Mouse (Mus musculus) megakaryocyte, embryonic 14.5 days (primary cell): ENCODE measurements around the gene Cap2.

ENCODE experiments used
- FLI1 ChIP-seq: IDR thresholded peaks from 2 replicates; pipeline ENCODE4 v1.6.1; 2012; ENCODE audit warnings: low read length, inconsistent platforms, mixed read lengths
- GATA1 ChIP-seq: IDR thresholded peaks from 3 replicates; pipeline ENCODE4 v1.6.1; 2012; ENCODE audit warnings: mixed read lengths, low read length, inconsistent platforms, borderline replicate concordance

GRCm38 (mm10) chr13:46565913-46566312 lies 64.3 kb downstream of the Cap2 start:
- TF ChIP-seq GATA1, result no peak
- no peak for TF ChIP-seq FLI1
